14 mouse cellular contexts compared by ENCODE assay signal in the genomic region with DNA sequence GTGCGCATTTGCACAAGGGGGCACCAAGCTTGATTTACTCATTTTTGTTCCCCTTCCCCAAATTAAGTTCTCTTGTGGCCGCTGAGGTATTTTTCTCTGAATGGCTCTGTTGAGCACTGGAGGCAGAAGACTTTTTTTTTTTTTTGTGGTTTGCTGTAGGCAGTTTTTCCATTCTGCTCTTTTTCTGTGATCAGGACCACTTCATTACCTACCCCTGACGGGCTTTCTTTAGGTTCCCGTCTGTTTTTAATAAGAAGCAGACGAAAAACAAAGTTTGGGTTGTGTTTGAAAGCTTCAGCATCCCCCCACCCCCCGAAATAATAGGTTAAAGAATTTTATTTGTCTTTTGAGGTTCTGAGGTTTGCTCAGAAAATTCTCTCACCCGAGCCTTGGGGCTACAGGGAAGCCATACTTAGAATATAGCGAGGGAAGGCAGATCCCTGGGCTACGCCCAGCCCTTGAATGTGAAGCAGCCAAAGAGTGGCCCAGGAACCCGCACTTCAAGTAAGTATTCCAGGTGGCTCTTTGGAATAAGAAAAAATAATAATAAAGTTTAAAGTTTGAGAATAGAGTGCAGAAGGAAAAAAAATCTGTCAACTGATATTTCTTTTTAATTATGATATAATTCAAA.
A peak's percentile ranks its signal among the peaks of the same experiment; 100 is the strongest.
DNase-seq lines count a peak whose midpoint lies in the region; ATAC-seq and TF ChIP-seq lines count a peak whose summit lies in the region.
"Had no signal": no experiment of that assay in that cellular context is flagged by ENCODE, and none has a peak within 500 bp of the region (broad histone marks: within the 10 kb centered on the region; RNA-seq: fewer than 3 reads in every experiment).

No protein-coding gene starts in this region.

- no peaks in the 10 kb centered on the region for H3K9me3 ChIP-seq in heart, embryonic 10.5 days
- H3K9me3 ChIP-seq in lung, embryonic 16.5 days (ENCODE audit: control insufficient read depth, low read length) = no peaks in the 10 kb centered on the region
- H3K9me3 ChIP-seq: hindbrain, embryonic 15.5 days had no signal

- no peaks in the 10 kb centered on the region for H3K4me1 ChIP-seq in heart, embryonic 10.5 days
- peaks cover 14% of the 10 kb centered on the region; the same call in 1 of the 2 replicates for H3K4me1 ChIP-seq in lung, embryonic 16.5 days (replicated peaks; ENCODE audit: control insufficient read depth, insufficient read depth, low read length)
- peaks cover 8% of the 10 kb centered on the region for H3K4me1 ChIP-seq in bone marrow, adult 2 months (ENCODE audit: control insufficient read depth, insufficient read depth, low read length)
- H3K4me1 ChIP-seq: hindbrain, embryonic 15.5 days had no signal

- intact Hi-C loops in heart, postnatal 10 days (cut with DNase I) = no loop called here

- no peaks in the 10 kb centered on the region for H3K36me3 ChIP-seq in heart, embryonic 10.5 days
- no peaks in the 10 kb centered on the region for H3K36me3 ChIP-seq in lung, embryonic 16.5 days (ENCODE audit: control insufficient read depth, insufficient read depth, low read length)
- H3K36me3 ChIP-seq: hindbrain, embryonic 15.5 days had no signal

- ATAC-seq in lung, embryonic 16.5 days (ENCODE audit: low read depth) = peak; percentile 85
- peak; percentile 40 for ATAC-seq in inflammation-experienced regulatory T-cells, adult 6 months
- ATAC-seq in megakaryocyte, adult 5-6 weeks (ENCODE audit: poor library complexity, severe bottlenecking) = no peak
- ATAC-seq in erythroid progenitor cell, adult 5-6 weeks (replicated peaks; ENCODE audit: low FRiP score, poor library complexity, severe bottlenecking) = no peak

- TF ChIP-seq CTCF in bone marrow, adult 2 months (IDR thresholded peaks at IDR 0.05; ENCODE audit: control insufficient read depth, insufficient read depth, low read length) = no peak

- H3K4me2 ChIP-seq in lung, embryonic 16.5 days (ENCODE audit: low read depth, low read length) = peak overlapping the region; percentile 9
- H3K4me2 ChIP-seq: hindbrain, embryonic 15.5 days had no signal

- DNase-seq in heart, embryonic 10.5 days (ENCODE audit: low spot score) = no peak
- no peak for DNase-seq in heart, postnatal 10 days
- no peak for DNase-seq in lung, postnatal 4 days
- DNase-seq: adrenal gland, postnatal 10 days; cerebellum, adult 9-11 months; kidney, adult 8-10 months had no signal

- H3K27ac ChIP-seq in heart, embryonic 10.5 days = peak overlapping the region; percentile 69; the same call in 1 of the 2 replicates
- H3K27ac ChIP-seq in lung, embryonic 16.5 days (ENCODE audit: low read length) = peak overlapping the region; percentile 64
- peak overlapping the region; percentile 50 for H3K27ac ChIP-seq in bone marrow, adult 2 months (ENCODE audit: control insufficient read depth, insufficient read depth, low read depth, low read length, poor library complexity)
- H3K27ac ChIP-seq: hindbrain, embryonic 15.5 days; macrophage; stomach, postnatal 0 days had no signal

- no peak for TF ChIP-seq POLR2A in bone marrow, adult 2 months (IDR thresholded peaks at IDR 0.05; ENCODE audit: borderline replicate concordance, control insufficient read depth, low read depth, low read length)

- H3K4me3 ChIP-seq in heart, embryonic 10.5 days = no peak overlapping the region
- no peak overlapping the region for H3K4me3 ChIP-seq in lung, embryonic 16.5 days (ENCODE audit: low read length)
- H3K4me3 ChIP-seq in bone marrow, adult 2 months (replicated peaks; ENCODE audit: control insufficient read depth, low read depth, low read length) = no peak overlapping the region
- H3K4me3 ChIP-seq: hindbrain, embryonic 15.5 days had no signal

- 0 out of 2 replicates have a peak, but pooled peaks cover 3% of the 10 kb centered on the region for H3K27me3 ChIP-seq in heart, embryonic 10.5 days (ENCODE audit: insufficient read depth, poor library complexity, severe bottlenecking)
- no peaks in the 10 kb centered on the region for H3K27me3 ChIP-seq in lung, embryonic 16.5 days (ENCODE audit: control insufficient read depth, insufficient read depth, low read depth, low read length)
- H3K27me3 ChIP-seq: hindbrain, embryonic 15.5 days had no signal

- H3K9ac ChIP-seq in lung, embryonic 16.5 days (ENCODE audit: low read length) = no peak overlapping the region
- H3K9ac ChIP-seq: hindbrain, embryonic 15.5 days had no signal

- WGBS in heart, embryonic 10.5 days = 77% methylated on average over 10 of the region's 10 CpGs
- WGBS in lung, embryonic 16.5 days = 57% methylated on average over 10 of the region's 10 CpGs
- WGBS in bone marrow, adult 2 months = 39% methylated on average over 10 of the region's 10 CpGs

Comparison
In these comparisons a context has a peak if more than half of its experiments do, and no peak if none do; other contexts are left out.
1. ATAC-seq: peak in lung, embryonic 16.5 days (single experiment) and inflammation-experienced regulatory T-cells, adult 6 months (single experiment); none in megakaryocyte, adult 5-6 weeks (single experiment) and erythroid progenitor cell, adult 5-6 weeks (single experiment).
2. Peak in every context shown above with its lines, with median percentiles within 50 percentile points of each other: H3K27ac ChIP-seq.